Mouse (Mus musculus) cortical plate, adult 2 months (tissue): Measurements from ENCODE around the gene Trp53.

Experiments
- CTCF ChIP-seq: fragments of 200-500 bp; IDR thresholded peaks from 2 replicates; pipeline ENCODE4 v1.5.1; 2011; ENCODE audit warnings: mild to moderate bottlenecking, control low read depth, low read length; ENCODE audit not compliant: insufficient read depth; ENCODE audit errors: extremely low read depth
- POLR2A ChIP-seq: fragments of 200-500 bp; IDR thresholded peaks from 2 replicates; pipeline ENCODE4 v1.6.1; 2011; ENCODE audit warnings: mild to moderate bottlenecking, low read length, control low read depth; ENCODE audit not compliant: insufficient read depth; ENCODE audit errors: extremely low read depth

GRCm38 (mm10) chr11:69633128-69633866, 53.1 kb downstream of the Trp53 start:
- TF ChIP-seq POLR2A: no peak
- TF ChIP-seq CTCF: no peak
